Mouse (Mus musculus): ENCODE results near the gene Zwilch.
"Not testable (repeated sequence)": the region's sequence is repeated elsewhere in the genome, so short reads cannot be mapped to it uniquely, and the experiment has no call there.

The Zwilch gene

GRCm38 (mm10) chr9:64178974-64179646, 6.2 kb upstream of the Zwilch start, which contains the start of gene Snapc5:
TSS of gene Snapc5 (plus strand) at chr9:64179274.
- peak; percentile 91 to 93 for DNase-seq (ENCODE audit: low spot score in 2 of 2)

- no peak for DNase-seq (ENCODE audit: low spot score in 2 of 2)
Measured at GRCm38 (mm10) chr9:64178610-64178973, 5.7 kb upstream of the Zwilch start.

GRCm38 (mm10) chr9:64175378-64175777, 2.5 kb upstream of the Zwilch start:
- no peak for DNase-seq (ENCODE audit: low spot score in 2 of 2)

GRCm38 (mm10) chr9:64174766-64175165, 1.9 kb upstream of the Zwilch start:
- DNase-seq (ENCODE audit: low spot score in 2 of 2): no peak

- no peak for DNase-seq (ENCODE audit: low spot score in 2 of 2)
Measured at GRCm38 (mm10) chr9:64174341-64174740, 1.4 kb upstream of the Zwilch start.

- no peak for DNase-seq (ENCODE audit: low spot score in 2 of 2)
Measured at GRCm38 (mm10) chr9:64173666-64174220, 839 bp upstream of the Zwilch start.

- DNase-seq (ENCODE audit: low spot score in 2 of 2): no peak
Measured at GRCm38 (mm10) chr9:64172145-64172815, 624 bp downstream of the Zwilch start.

- DNase-seq (ENCODE audit: low spot score in 2 of 2): not testable (repeated sequence)
Measured at GRCm38 (mm10) chr9:64169967-64170366, 2.9 kb downstream of the Zwilch start.

GRCm38 (mm10) chr9:64160471-64160870, 12.4 kb downstream of the Zwilch start:
- DNase-seq (ENCODE audit: low spot score in 2 of 2): no peak

- DNase-seq (ENCODE audit: low spot score in 2 of 2): no peak
Measured at GRCm38 (mm10) chr9:64156641-64157040, 16.3 kb downstream of the Zwilch start.

- DNase-seq (ENCODE audit: low spot score in 2 of 2): no peak
Measured at GRCm38 (mm10) chr9:64139879-64140278, 33.0 kb downstream of the Zwilch start.

- DNase-seq (ENCODE audit: low spot score in 2 of 2): peak; percentile 67 to 74
Measured at GRCm38 (mm10) chr9:64138896-64139295, 34.0 kb downstream of the Zwilch start.

GRCm38 (mm10) chr9:64131623-64132022, 41.3 kb downstream of the Zwilch start:
- no peak for DNase-seq (ENCODE audit: low spot score in 2 of 2)

- DNase-seq (ENCODE audit: low spot score in 2 of 2): no peak
Measured at GRCm38 (mm10) chr9:64126121-64126520, 46.8 kb downstream of the Zwilch start.

GRCm38 (mm10) chr9:64125307-64125706, 47.6 kb downstream of the Zwilch start:
- DNase-seq (ENCODE audit: low spot score in 2 of 2): no peak

GRCm38 (mm10) chr9:64124846-64125245, 48.1 kb downstream of the Zwilch start:
- not testable (repeated sequence) for DNase-seq (ENCODE audit: low spot score in 2 of 2)

GRCm38 (mm10) chr9:64122601-64123000, 50.3 kb downstream of the Zwilch start:
- no peak for DNase-seq (ENCODE audit: low spot score in 2 of 2)

GRCm38 (mm10) chr9:64120584-64121277, 52.2 kb downstream of the Zwilch start:
- DNase-seq (ENCODE audit: low spot score in 2 of 2): no peak

- DNase-seq (ENCODE audit: low spot score in 2 of 2): peak in 1 of 2 experiments; percentile 9
Measured at GRCm38 (mm10) chr9:64119898-64120297, 53.0 kb downstream of the Zwilch start.

- DNase-seq (ENCODE audit: low spot score in 2 of 2): no peak
Measured at GRCm38 (mm10) chr9:64116876-64117275, 56.0 kb downstream of the Zwilch start, which contains the start of gene Lctl. TSS of gene Lctl (plus strand) at chr9:64117147.

- DNase-seq (ENCODE audit: low spot score in 2 of 2): no peak
Measured at GRCm38 (mm10) chr9:64115756-64116155, 57.1 kb downstream of the Zwilch start.

GRCm38 (mm10) chr9:64114646-64115045, 58.3 kb downstream of the Zwilch start:
- no peak for DNase-seq (ENCODE audit: low spot score in 2 of 2)
